Mouse (Mus musculus) small intestine, adult 2 months (tissue): Measurements from ENCODE around the gene Foxo3. TPM values are rescaled to one million over a fixed set of nuclear protein-coding genes. Genes with fewer than 3 reads are reported as not detected.

Experiments used
- H3K27ac ChIP-seq: fragments of 200-500 bp; 2 replicates; pipeline ENCODE4 v1.5.1; 2012; ENCODE audit warnings: low read depth, low read length, control low read depth, inconsistent platforms; ENCODE audit not compliant: insufficient read depth
- H3K27me3 ChIP-seq: fragments of 200-500 bp; 2 replicates; pipeline ENCODE4 v1.6.1; 2012; ENCODE audit warnings: mild to moderate bottlenecking, moderate library complexity, low read length, inconsistent platforms; ENCODE audit not compliant: control insufficient read depth, insufficient read depth
- H3K36me3 ChIP-seq: fragments of 200-500 bp; 2 replicates; pipeline ENCODE4 v1.6.1; 2012; ENCODE audit warnings: mild to moderate bottlenecking, low read length, control low read depth, inconsistent platforms; ENCODE audit not compliant: control insufficient read depth, insufficient read depth
- H3K4me1 ChIP-seq: fragments of 200-500 bp; 2 replicates; pipeline ENCODE4 v1.6.1; 2012; ENCODE audit warnings: low read length, inconsistent platforms, mixed read lengths; ENCODE audit not compliant: control insufficient read depth, insufficient read depth, insufficient read length
- H3K4me3 ChIP-seq: fragments of 200-500 bp; 2 replicates; pipeline ENCODE4 v1.5.1; 2012; ENCODE audit warnings: low read depth, mild to moderate bottlenecking, control low read depth, inconsistent platforms, low read length, moderate library complexity
- CTCF ChIP-seq: fragments of 200-500 bp; IDR thresholded peaks from 2 replicates; pipeline ENCODE4 v1.5.1; 2012; ENCODE audit warnings: low read depth, mild to moderate bottlenecking, control low read depth, inconsistent platforms, low read length, moderate library complexity, mixed read lengths; ENCODE audit not compliant: insufficient replicate concordance, insufficient read length; ENCODE audit errors: extremely low read depth
- POLR2A ChIP-seq: fragments of 200-500 bp; IDR thresholded peaks from 2 replicates; pipeline ENCODE4 v1.6.1; 2012; ENCODE audit warnings: low read depth, mild to moderate bottlenecking, control low read depth, inconsistent platforms, low read length, moderate library complexity
- WGBS: fragments of 180-500 bp; shearing (Covaris S2); methylation state at CpG from one replicate; pipeline ENCODE4 v1.1.7; 2018; 5-methylcytosine and 5-hydroxymethylcytosine counted together
- polyA plus RNA-seq: library from polyadenylated mRNA; depleted of rRNA; stranded (reverse); fragments of >200 nt; gene quantifications from 2 replicates; pipeline ENCODE4 v1.2.3, GENCODE M21; 2012

The Foxo3 gene
- polyA plus RNA-seq, 1 experiment, result 49.5 TPM

DNA sequence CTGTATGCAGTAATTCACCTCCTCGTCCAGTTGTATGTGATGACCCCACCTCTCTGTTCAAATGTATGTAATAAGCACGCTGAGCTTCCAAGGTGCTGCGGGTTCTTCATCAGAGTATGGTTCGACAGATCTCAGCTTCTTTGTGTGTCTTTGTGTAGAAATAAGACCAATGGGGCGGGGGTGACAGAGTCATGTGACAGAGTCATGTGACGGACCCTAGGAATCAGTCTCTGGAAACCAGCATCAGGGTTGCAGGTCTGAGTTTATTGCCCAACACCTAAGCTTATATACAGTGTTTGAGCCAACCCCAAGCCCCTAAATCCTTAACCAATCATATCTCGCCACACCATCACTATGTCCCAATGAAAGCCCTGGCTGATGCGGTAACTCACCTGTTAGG lies 29.9 kb upstream of the Foxo3 start:
- WGBS, result 91% methylated on average over 8 of the region's 8 CpGs
- H3K4me1 ChIP-seq, result no peaks in the 10 kb centered on the region
- H3K36me3 ChIP-seq, result no peaks in the 10 kb centered on the region
- no peak overlapping the region for H3K27ac ChIP-seq
- H3K4me3 ChIP-seq, result no peak overlapping the region
- no peak for TF ChIP-seq POLR2A
- no peak for TF ChIP-seq CTCF
- H3K27me3 ChIP-seq, result no peaks in the 10 kb centered on the region

DNA sequence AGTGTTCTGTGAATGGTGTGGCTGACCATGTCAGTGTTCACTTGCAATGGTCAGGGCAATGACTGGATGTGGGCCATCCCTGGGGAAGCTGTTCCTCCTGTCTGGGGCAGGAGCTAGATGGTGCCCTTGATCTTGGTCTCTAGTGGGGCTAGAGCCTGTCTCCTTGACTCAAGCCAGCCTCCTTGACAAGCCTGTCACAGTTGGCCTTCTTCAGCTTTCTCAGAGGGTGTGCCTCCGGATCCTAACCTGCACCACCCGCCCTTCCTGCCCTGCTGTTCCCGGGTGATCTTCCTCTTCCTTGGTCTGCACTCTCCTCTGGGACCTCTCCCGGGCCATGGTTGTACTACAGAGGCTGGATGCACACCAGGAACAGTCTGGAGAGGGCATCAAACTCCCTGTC lies 24.2 kb upstream of the Foxo3 start:
- Histone ChIP-seq H3K27ac (no peak overlapping the region), H3K4me1 (no peaks in the 10 kb centered on the region), H3K36me3 (no peaks in the 10 kb centered on the region), H3K27me3 (no peaks in the 10 kb centered on the region), H3K4me3 (no peak overlapping the region)
- TF ChIP-seq POLR2A (no peak), CTCF (no peak)
- 43% methylated on average over 4 of the region's 4 CpGs for WGBS

DNA sequence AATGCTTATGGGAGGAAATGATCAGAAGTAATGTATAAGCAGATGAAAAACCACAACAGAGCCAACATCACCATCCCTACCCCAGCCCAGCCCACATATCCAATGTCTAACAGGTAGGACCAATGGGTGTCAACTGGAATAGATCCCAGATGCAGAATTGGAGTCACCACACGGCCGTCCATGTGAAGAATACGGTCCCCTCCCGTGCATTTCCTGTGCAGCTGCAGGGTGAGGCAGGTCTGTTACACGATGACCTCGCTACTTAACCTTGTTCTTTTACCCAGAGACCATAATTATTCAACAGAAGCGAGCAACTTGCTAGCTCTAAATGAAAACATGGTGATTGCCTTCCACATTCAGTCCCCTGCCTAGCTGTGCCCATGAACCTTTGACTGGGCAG lies 23.4 kb upstream of the Foxo3 start:
- no peaks in the 10 kb centered on the region for H3K4me1 ChIP-seq
- no peak for TF ChIP-seq POLR2A
- no peak for TF ChIP-seq CTCF
- H3K27ac ChIP-seq, result no peak overlapping the region
- no peaks in the 10 kb centered on the region for H3K27me3 ChIP-seq
- no peak overlapping the region for H3K4me3 ChIP-seq
- 21% methylated on average over 7 of the region's 7 CpGs for WGBS
- no peaks in the 10 kb centered on the region for H3K36me3 ChIP-seq

DNA sequence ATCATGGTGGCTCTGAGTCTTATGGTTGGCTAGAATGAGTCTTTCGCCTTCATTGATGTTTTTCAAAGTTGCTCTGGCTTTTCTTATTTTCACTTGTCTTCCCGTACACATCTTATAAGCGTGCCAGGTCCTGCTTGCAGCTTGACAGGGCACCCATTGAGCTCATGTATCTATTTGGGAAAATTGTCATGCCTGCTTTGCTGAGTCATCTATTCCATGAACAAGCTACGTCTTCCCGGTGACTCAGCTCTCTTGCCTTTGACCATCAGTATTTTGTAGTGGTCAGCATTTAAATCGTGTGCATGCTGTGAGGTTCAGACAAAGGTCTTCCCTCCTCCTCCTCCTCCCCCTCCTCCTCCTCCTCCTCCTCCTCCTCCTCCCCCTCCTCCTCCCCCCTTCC lies 22.9 kb upstream of the Foxo3 start:
- Histone ChIP-seq H3K27me3 (no peaks in the 10 kb centered on the region), H3K36me3 (no peaks in the 10 kb centered on the region), H3K27ac (no peak overlapping the region), H3K4me3 (no peak overlapping the region), H3K4me1 (no peaks in the 10 kb centered on the region)
- no peak for TF ChIP-seq CTCF
- no peak for TF ChIP-seq POLR2A
- 77% methylated on average over 6 of the region's 6 CpGs for WGBS

GRCm38 (mm10) chr10:42297954-42298353 lies 21.4 kb upstream of the Foxo3 start:
- H3K27ac ChIP-seq, result no peak overlapping the region
- WGBS, result 92% methylated on average over 1 of the region's 1 CpGs
- TF ChIP-seq POLR2A (no peak), CTCF (peak; percentile 42; the same call in 1 of the 2 replicates)

DNA sequence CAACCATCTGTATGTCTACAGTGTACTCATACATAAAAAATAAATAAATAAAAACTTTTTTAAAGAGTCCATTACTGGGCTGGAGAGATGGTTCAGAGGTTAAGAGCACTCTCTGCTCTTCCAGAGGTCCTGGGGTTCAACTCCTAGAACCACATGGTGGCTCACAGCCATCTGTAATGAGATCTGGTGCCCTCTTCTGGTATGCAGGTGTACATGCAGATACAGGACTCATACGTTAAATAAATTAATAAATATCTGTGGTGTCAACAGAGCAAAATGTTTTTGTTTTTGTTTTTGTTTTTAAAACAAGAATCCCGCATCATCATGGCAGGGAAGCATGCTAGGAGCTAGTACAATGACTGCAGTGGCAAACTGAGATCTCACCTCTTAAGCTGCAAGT lies 20.6 kb upstream of the Foxo3 start:
- H3K27me3 ChIP-seq, result no peaks in the 10 kb centered on the region
- no peak overlapping the region for H3K4me3 ChIP-seq
- no peak overlapping the region for H3K27ac ChIP-seq
- H3K36me3 ChIP-seq, result no peaks in the 10 kb centered on the region
- H3K4me1 ChIP-seq, result no peaks in the 10 kb centered on the region
- TF ChIP-seq CTCF (no peak), POLR2A (no peak)
- WGBS, result 74% methylated on average over 2 of the region's 2 CpGs

More at GRCm38 (mm10) chr10:42297954-42298353, 21.4 kb upstream of the Foxo3 start:
- Histone ChIP-seq H3K36me3 (no peaks in the 10 kb centered on the region), H3K27me3 (no peaks in the 10 kb centered on the region), H3K4me1 (no peaks in the 10 kb centered on the region), H3K4me3 (no peak overlapping the region)

- no peaks in the 10 kb centered on the region for H3K36me3 ChIP-seq
- no peak overlapping the region for H3K4me3 ChIP-seq
- no peak overlapping the region for H3K27ac ChIP-seq
- no peaks in the 10 kb centered on the region for H3K27me3 ChIP-seq
- WGBS, result 70% methylated on average over 4 of the region's 4 CpGs
- TF ChIP-seq POLR2A, result no peak
- TF ChIP-seq CTCF, result no peak
- H3K4me1 ChIP-seq, result no peaks in the 10 kb centered on the region
Measured at GRCm38 (mm10) chr10:42296559-42296958, 20.0 kb upstream of the Foxo3 start.

DNA sequence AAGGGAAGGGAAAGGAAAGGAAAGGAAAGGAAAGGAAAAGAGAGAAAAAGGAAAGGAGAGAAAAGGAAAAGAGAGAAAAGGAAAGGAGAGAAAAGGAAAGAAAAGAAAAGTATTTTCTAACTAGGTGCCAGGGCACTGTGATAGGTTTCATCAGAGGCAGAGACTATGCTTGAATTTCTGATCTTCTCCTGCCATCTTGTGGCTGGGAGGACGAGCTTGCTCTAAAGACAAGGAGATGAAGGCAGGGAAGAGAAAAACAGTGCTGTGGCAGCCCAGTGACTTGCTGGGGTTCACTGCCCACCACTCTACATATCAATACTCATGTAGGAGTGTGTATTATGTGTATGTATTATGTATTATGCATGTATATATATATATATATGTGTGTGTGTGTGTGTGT lies 18.5 kb upstream of the Foxo3 start:
- no peaks in the 10 kb centered on the region for H3K4me1 ChIP-seq
- no peak overlapping the region for H3K27ac ChIP-seq
- TF ChIP-seq CTCF (peak; percentile 28; the same call in 1 of the 2 replicates), POLR2A (no peak)
- no peak overlapping the region for H3K4me3 ChIP-seq
- H3K27me3 ChIP-seq, result no peaks in the 10 kb centered on the region
- no peaks in the 10 kb centered on the region for H3K36me3 ChIP-seq
- WGBS, result 4% methylated on average over 1 of the region's 1 CpGs
